Mouse (Mus musculus) CH12.LX (cell line): ENCODE data around the gene Ap1s1. TPM values are rescaled to one million over a fixed set of nuclear protein-coding genes. Genes with fewer than 3 reads are reported as not detected.

Experiments used
- DNase-seq: peaks from one replicate; pipeline ENCODE4 v3.0.0-alpha.2; 2013; ENCODE audit errors: extremely low read depth
- H3K27ac ChIP-seq: 2 replicates; pipeline ENCODE4 v1.5.1; 2012; ENCODE audit warnings: low read depth, mild to moderate bottlenecking, control low read depth, moderate library complexity; ENCODE audit not compliant: insufficient read depth
- H3K27me3 ChIP-seq: replicated peaks from 2 replicates; pipeline ENCODE3; 2012; ENCODE audit warnings: inconsistent platforms
- H3K36me3 ChIP-seq, 2 experiments: replicated peaks in 1 of 2; 2 replicates each; pipeline versions ENCODE3 to v1.6.1; 2012; ENCODE audit warnings: inconsistent platforms in 1 of 2, low read length in 1 of 2, mild to moderate bottlenecking in 1 of 2, mixed read lengths in 1 of 2, moderate library complexity in 1 of 2; ENCODE audit not compliant: control insufficient read depth in 1 of 2, insufficient read depth in 1 of 2
- H3K4me1 ChIP-seq, 2 experiments: 2 replicates each; pipeline ENCODE4 v1.6.1; 2012; ENCODE audit warnings: inconsistent platforms in 1 of 2, moderate library complexity in 1 of 2; ENCODE audit not compliant: insufficient read depth in 2 of 2, control insufficient read depth in 1 of 2
- H3K4me2 ChIP-seq: 2 replicates; pipeline ENCODE4 v1.6.1; 2012; ENCODE audit warnings: low read depth, mild to moderate bottlenecking, control low read depth; ENCODE audit not compliant: poor library complexity, insufficient read depth, severe bottlenecking
- H3K4me3 ChIP-seq, 3 experiments: fragments of 150-350 bp in 1 of 3; sonication (generic) in 1 of 3; replicated peaks in 1 of 3; 2 replicates each; pipeline versions ENCODE3 to v1.5.1; 2011 to 2012; ENCODE audit warnings: low read depth in 2 of 3, low read length in 2 of 3, mild to moderate bottlenecking in 2 of 3, moderate library complexity in 2 of 3, control low read depth in 1 of 3, improper control_type of control experiment in 1 of 3, inconsistent platforms in 1 of 3, mixed read lengths in 1 of 3; ENCODE audit not compliant: poor library complexity in 1 of 3
- H3K79me2 ChIP-seq: replicated peaks from 2 replicates; pipeline ENCODE4 v1.6.1; 2012; ENCODE audit warnings: mild to moderate bottlenecking, moderate library complexity; ENCODE audit not compliant: control insufficient read depth, poor library complexity, insufficient read depth, severe bottlenecking; ENCODE audit errors: extremely low read depth
- H3K9ac ChIP-seq: 2 replicates; pipeline ENCODE4 v1.6.1; 2012; ENCODE audit warnings: low read depth, mild to moderate bottlenecking, control low read depth, moderate library complexity; ENCODE audit not compliant: insufficient read depth
- H3K9me3 ChIP-seq: replicated peaks from 2 replicates; pipeline ENCODE3; 2012; ENCODE audit warnings: low read length, inconsistent platforms, mixed read lengths
- BHLHE40 ChIP-seq: IDR thresholded peaks from 2 replicates; pipeline ENCODE4 v1.6.1; 2011; ENCODE audit warnings: mild to moderate bottlenecking, low read depth, low read length, improper control_type of control experiment
- CHD1 ChIP-seq: IDR thresholded peaks from 2 replicates; pipeline ENCODE4 v1.6.1; 2012; ENCODE audit warnings: low read depth, low read length, improper control_type of control experiment, inconsistent platforms
- CHD2 ChIP-seq: IDR thresholded peaks from 2 replicates; pipeline ENCODE4 v1.6.1; 2011; ENCODE audit warnings: low read length, improper control_type of control experiment
- CTCF ChIP-seq, 2 experiments: IDR thresholded peaks in 1 of 2; conservative IDR thresholded peaks in 1 of 2; 2 replicates each; pipeline ENCODE4 v1.5.1; 2011 to 2012; ENCODE audit warnings: low read depth in 2 of 2, low read length in 2 of 2, improper control_type of control experiment in 1 of 2, inconsistent platforms in 1 of 2, mild to moderate bottlenecking in 1 of 2, moderate library complexity in 1 of 2
- E2F4 ChIP-seq: IDR thresholded peaks from 2 replicates; pipeline ENCODE4 v1.6.1; 2011; ENCODE audit warnings: low read depth, low read length, improper control_type of control experiment; ENCODE audit not compliant: insufficient replicate concordance
- HCFC1 ChIP-seq: IDR thresholded peaks from 2 replicates; pipeline ENCODE4 v1.6.1; 2012; ENCODE audit warnings: low read depth, mild to moderate bottlenecking, inconsistent platforms, low read length, improper control_type of control experiment
- JUN ChIP-seq: IDR thresholded peaks from 2 replicates; pipeline ENCODE4 v1.6.1; 2011; ENCODE audit warnings: low read depth, mild to moderate bottlenecking, low read length, improper control_type of control experiment, moderate library complexity; ENCODE audit not compliant: insufficient read depth
- JUND ChIP-seq: conservative IDR thresholded peaks from 2 replicates; pipeline ENCODE4 v1.6.1; 2011; ENCODE audit warnings: low read depth, low read length, improper control_type of control experiment
- KAT2A ChIP-seq: IDR thresholded peaks from 2 replicates; pipeline ENCODE4 v1.6.1; 2012; ENCODE audit warnings: low read length, improper control_type of control experiment, inconsistent platforms; ENCODE audit not compliant: insufficient replicate concordance
- MAX ChIP-seq: IDR thresholded peaks from 2 replicates; pipeline ENCODE4 v1.6.1; 2011; ENCODE audit warnings: low read length, improper control_type of control experiment
- MEF2A ChIP-seq: IDR thresholded peaks from 2 replicates; pipeline ENCODE4 v1.6.1; 2014; ENCODE audit warnings: low read depth, mild to moderate bottlenecking, inconsistent platforms, low read length, improper control_type of control experiment, borderline replicate concordance
- MXI1 ChIP-seq: IDR thresholded peaks from 2 replicates; pipeline ENCODE4 v1.6.1; 2011; ENCODE audit warnings: mild to moderate bottlenecking, low read depth, low read length, improper control_type of control experiment
- MYC ChIP-seq: IDR thresholded peaks from 2 replicates; pipeline ENCODE4 v1.6.1; 2011; ENCODE audit warnings: low read depth, mild to moderate bottlenecking, improper control_type of control experiment, low read length
- NRF1 ChIP-seq: IDR thresholded peaks from 2 replicates; pipeline ENCODE4 v1.6.1; 2014; ENCODE audit warnings: low read depth, mild to moderate bottlenecking, inconsistent platforms, low read length, improper control_type of control experiment, moderate library complexity
- POLR2AphosphoS2 ChIP-seq: IDR thresholded peaks from 2 replicates; pipeline ENCODE4 v1.6.1; 2011; ENCODE audit warnings: low read depth, low read length, improper control_type of control experiment
- RAD21 ChIP-seq: IDR thresholded peaks from 2 replicates; pipeline ENCODE4 v1.6.1; 2011; ENCODE audit warnings: low read depth, mild to moderate bottlenecking, low read length, improper control_type of control experiment, moderate library complexity
- RCOR1 ChIP-seq: conservative IDR thresholded peaks from 2 replicates; pipeline ENCODE4 v1.6.1; 2012; ENCODE audit warnings: low read depth, mild to moderate bottlenecking, inconsistent platforms, low read length, improper control_type of control experiment
- SIN3A ChIP-seq: IDR thresholded peaks from 2 replicates; pipeline ENCODE4 v1.6.1; 2012; ENCODE audit warnings: low read length, improper control_type of control experiment, inconsistent platforms
- SMC3 ChIP-seq: IDR thresholded peaks from 2 replicates; pipeline ENCODE4 v1.6.1; 2011; ENCODE audit warnings: low read depth, low read length, improper control_type of control experiment
- TCF12 ChIP-seq: IDR thresholded peaks from 2 replicates; pipeline ENCODE4 v1.6.1; 2014; ENCODE audit warnings: low read depth, mild to moderate bottlenecking, inconsistent platforms, low read length, improper control_type of control experiment
- USF1 ChIP-seq: IDR thresholded peaks from 2 replicates; pipeline ENCODE4 v1.6.1; 2014; ENCODE audit warnings: low read depth, mild to moderate bottlenecking, inconsistent platforms, low read length, improper control_type of control experiment
- ZC3H11A ChIP-seq: IDR thresholded peaks from 2 replicates; pipeline ENCODE4 v1.6.1; 2012; ENCODE audit warnings: low read depth, mild to moderate bottlenecking, inconsistent platforms, low read length, improper control_type of control experiment
- ZKSCAN1 ChIP-seq: IDR thresholded peaks from 2 replicates; pipeline ENCODE4 v1.6.1; 2012; ENCODE audit warnings: low read depth, inconsistent platforms, low read length, improper control_type of control experiment, borderline replicate concordance
- ZMIZ1 ChIP-seq: IDR thresholded peaks from 2 replicates; pipeline ENCODE4 v1.6.1; 2012; ENCODE audit warnings: low read depth, mild to moderate bottlenecking, inconsistent platforms, low read length, improper control_type of control experiment
- ZNF384 ChIP-seq: IDR thresholded peaks from 2 replicates; pipeline ENCODE4 v1.6.1; 2012; ENCODE audit warnings: low read depth, low read length, improper control_type of control experiment, inconsistent platforms
- dilution Hi-C: fragments of 300-500 bp; cut with MboI; formaldehyde crosslinking; loops from 2 replicates; pipeline ENCODE4 v1.14.3; 2020; ENCODE audit warnings: low sequenced_read_pairs; ENCODE audit not compliant: extremely low pct_unique_long_range_greater_than_20kb, extremely low pct_ligation_motif_present
- in situ Hi-C: fragments of 300-500 bp; cut with MboI; formaldehyde crosslinking; loops from 3 replicates; pipeline ENCODE4 v1.14.3; 2019; ENCODE audit warnings: low sequenced_read_pairs, low pct_ligation_motif_present, low pct_unique_long_range_greater_than_20kb, mixed read lengths
- polyA plus RNA-seq: library from polyadenylated mRNA; unstranded; fragments of >175 nt; gene quantifications from 2 replicates; pipeline ENCODE4 v1.2.1, GENCODE M21; 2012; ENCODE audit warnings: low read depth; ENCODE audit not compliant: insufficient read length
- total RNA-seq, 2 experiments: library from RNA; depleted of rRNA; stranded (reverse); fragments of 300-350 nt in 1 of 2; fragments of >200 nt in 1 of 2; gene quantifications; 2 replicates each; pipeline ENCODE4 v1.2.3; 2012 to 2014

The Ap1s1 gene
- total and polyA plus RNA-seq, 3 experiments: 68.0 to 102 (median 98.8) TPM

- DNase-seq: no peak
- Histone ChIP-seq H3K9me3 (no peaks in the 10 kb centered on the region), H3K4me3 (no peak overlapping the region), H3K4me1 (peaks cover 10 to 13% of the 10 kb centered on the region in 2 experiments), H3K27ac (no peak overlapping the region), H3K27me3 (no peaks in the 10 kb centered on the region), H3K9ac (no peak overlapping the region), H3K79me2 (no peaks in the 10 kb centered on the region), H3K36me3 (peaks cover 24 to 46% of the 10 kb centered on the region in 2 experiments), H3K4me2 (no peak overlapping the region)
- TF ChIP-seq ZKSCAN1: peak; percentile 62
- no peak for TF ChIP-seq ZC3H11A
- dilution Hi-C loops: no loop called here
- in situ Hi-C loops: no loop called here
Measured at GRCm38 (mm10) chr5:137043997-137044396, 1.9 kb downstream of the Ap1s1 start.

GRCm38 (mm10) chr5:137041442-137041841 lies 4.5 kb downstream of the Ap1s1 start:
- H3K79me2 ChIP-seq: no peaks in the 10 kb centered on the region
- no peak overlapping the region for H3K9ac ChIP-seq
- peaks cover 49 to 71% of the 10 kb centered on the region in 2 experiments for H3K36me3 ChIP-seq
- no peaks in the 10 kb centered on the region for H3K9me3 ChIP-seq
- H3K4me3 ChIP-seq: no peak overlapping the region
- TF ChIP-seq CHD1 (no peak), POLR2AphosphoS2 (no peak), MAX (no peak), RAD21 (no peak), MYC (no peak), ZC3H11A (no peak), SMC3 (no peak), MEF2A (no peak), ZNF384 (no peak)
- DNase-seq: no peak
- no peak overlapping the region for H3K27ac ChIP-seq
- H3K27me3 ChIP-seq: no peaks in the 10 kb centered on the region
- dilution Hi-C loops (no loop called here), in situ Hi-C loops (no loop called here)
- peaks cover 8 to 10% of the 10 kb centered on the region in 2 experiments for H3K4me1 ChIP-seq
- no peak overlapping the region for H3K4me2 ChIP-seq

- TF ChIP-seq RAD21 (no peak), KAT2A (no peak), RCOR1 (no peak), JUND (no peak), HCFC1 (no peak), SMC3 (no peak), MXI1 (no peak), USF1 (no peak), ZC3H11A (no peak), TCF12 (no peak), E2F4 (no peak), NRF1 (no peak), CTCF (conservative IDR thresholded peaks at IDR 0.05 in 1 of 2, IDR thresholded peaks at IDR 0.05 in 1 of 2; ENCODE audit: low read depth in 2 of 2, low read length in 2 of 2) (no peak), SIN3A (no peak), CHD2 (no peak), BHLHE40 (no peak), JUN (no peak), ZKSCAN1 (no peak), ZMIZ1 (no peak)
- TF ChIP-seq, all 38 proteins: peak for 0
- DNase-seq: no peak
- dilution Hi-C loops: no loop called here
- no peaks in the 10 kb centered on the region for H3K27me3 ChIP-seq
- H3K79me2 ChIP-seq: no peaks in the 10 kb centered on the region
- peaks cover 56 to 90% of the 10 kb centered on the region in 2 experiments for H3K36me3 ChIP-seq
- no peak overlapping the region for H3K9ac ChIP-seq
- no peaks in the 10 kb centered on the region for H3K9me3 ChIP-seq
- H3K4me3 ChIP-seq: no peak overlapping the region
- H3K4me2 ChIP-seq: no peak overlapping the region
- H3K27ac ChIP-seq: no peak overlapping the region
- in situ Hi-C loops: no loop called here
- H3K4me1 ChIP-seq: 0 out of 4 replicates have a peak, but pooled peaks cover 0 to 3% of the 10 kb centered on the region in 2 experiments
Measured at GRCm38 (mm10) chr5:137039453-137039852, 6.5 kb downstream of the Ap1s1 start.
